Mouse (Mus musculus): ENCODE measurements around the gene Igsf10. TPM values are rescaled to one million over a fixed set of nuclear protein-coding genes. Genes with fewer than 3 reads are reported as not detected.

Gene Igsf10
- polyA plus RNA-seq, 1 experiment = 4.8 TPM

- TF ChIP-seq CTCF (IDR thresholded peaks at IDR 0.05; ENCODE audit: borderline replicate concordance, extremely low read depth, insufficient read depth, insufficient read length) (no peak), POLR2A (IDR thresholded peaks at IDR 0.05; ENCODE audit: borderline replicate concordance, extremely low read depth, insufficient read depth, insufficient read length, poor library complexity, severe bottlenecking) (no peak)
- DNase-seq (ENCODE audit: low read depth) = no peak
These were observed 65.6 kb downstream of the Igsf10 start for GRCm38 (mm10) chr3:59278620-59279019.

GRCm38 (mm10) chr3:59278254-59278533 is 66.0 kb downstream of the Igsf10 start:
- DNase-seq (ENCODE audit: low read depth) = no peak
- no peak for TF ChIP-seq CTCF (IDR thresholded peaks at IDR 0.05; ENCODE audit: borderline replicate concordance, extremely low read depth, insufficient read depth, insufficient read length)
- TF ChIP-seq POLR2A (IDR thresholded peaks at IDR 0.05; ENCODE audit: borderline replicate concordance, extremely low read depth, insufficient read depth, insufficient read length, poor library complexity, severe bottlenecking) = no peak

GRCm38 (mm10) chr3:59277502-59278253 is 66.5 kb downstream of the Igsf10 start:
- no peak for TF ChIP-seq POLR2A (IDR thresholded peaks at IDR 0.05; ENCODE audit: borderline replicate concordance, extremely low read depth, insufficient read depth, insufficient read length, poor library complexity, severe bottlenecking)
- no peak for TF ChIP-seq CTCF (IDR thresholded peaks at IDR 0.05; ENCODE audit: borderline replicate concordance, extremely low read depth, insufficient read depth, insufficient read length)
- DNase-seq (ENCODE audit: low read depth) = peak; percentile 62

- DNase-seq (ENCODE audit: low read depth) = no peak
- no peak for TF ChIP-seq CTCF (IDR thresholded peaks at IDR 0.05; ENCODE audit: borderline replicate concordance, extremely low read depth, insufficient read depth, insufficient read length)
These were observed 73.4 kb downstream of the Igsf10 start for GRCm38 (mm10) chr3:59270811-59271210.

Other genes starting within 250 kb of the Igsf10 start
- gene Gpr171, start 242.6 kb downstream of the Igsf10 start, polyA plus RNA-seq (2012; rRNA removed) = not detected in 2 replicates
- 1.0 and 1.4 TPM in 2 replicates for gene P2ry14, start 190.8 kb downstream of the Igsf10 start, polyA plus RNA-seq (2012; rRNA removed)
- gene Gpr87, start 149.3 kb downstream of the Igsf10 start, polyA plus RNA-seq (2012; rRNA removed) = 0.08 and 0.48 TPM in 2 replicates
- gene P2ry13, start 133.5 kb downstream of the Igsf10 start, polyA plus RNA-seq (2012; rRNA removed) = 1.6 TPM in 2 replicates
- gene P2ry12, start 81.5 kb downstream of the Igsf10 start, polyA plus RNA-seq (2012; rRNA removed) = 6.6 and 6.7 TPM in 2 replicates